Mouse (Mus musculus) right cerebral cortex, postnatal 4 days (tissue): Measurements from ENCODE around the gene Filip1.
A peak's percentile ranks its signal among the peaks of the same experiment; 100 is the strongest.

ENCODE experiments used
- DNase-seq: peaks from one replicate; pipeline ENCODE4 v3.0.0-alpha.2; 2022

The Filip1 gene

DNA sequence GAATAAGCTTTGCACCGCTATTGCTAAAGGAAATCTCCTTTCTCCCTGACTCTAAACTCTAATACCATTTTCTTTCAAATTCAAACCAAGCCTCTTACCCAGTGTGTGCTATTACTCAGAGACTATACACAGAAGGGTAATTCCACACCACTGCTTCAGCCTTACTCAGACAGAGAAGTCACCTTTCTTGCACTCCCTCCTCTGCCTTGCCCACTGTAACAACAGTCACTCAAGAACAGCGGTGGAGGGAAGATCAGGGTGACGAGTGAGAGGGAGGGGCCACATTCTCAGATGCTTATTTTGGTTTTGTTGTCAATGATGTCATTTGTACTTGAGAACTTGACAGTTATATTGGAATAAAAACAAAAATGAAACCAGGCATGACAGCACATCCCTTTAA, 65.2 kb downstream of the Filip1 start:
- no peak for DNase-seq

GRCm38 (mm10) chr9:79944872-79945271, 67.8 kb downstream of the Filip1 start:
- DNase-seq = no peak

DNA sequence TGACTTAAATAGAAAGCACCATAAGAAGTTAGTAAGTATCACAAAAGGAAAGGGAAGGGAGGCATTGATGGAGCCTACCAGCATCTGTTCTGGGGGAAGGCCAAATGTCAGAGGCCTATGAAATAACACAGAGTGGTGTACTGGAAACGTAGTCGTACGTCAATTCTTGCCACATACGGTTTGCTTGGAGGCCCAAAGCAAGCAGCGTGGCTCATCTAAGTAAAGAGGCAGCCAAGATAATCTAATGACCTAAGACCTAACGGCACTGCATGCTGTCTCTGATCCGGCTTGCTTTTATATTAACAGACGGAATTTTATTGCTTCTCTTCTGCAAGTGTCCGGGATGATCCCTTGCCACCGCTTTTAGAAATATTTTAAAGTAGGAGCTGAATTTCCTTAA, 68.7 kb downstream of the Filip1 start:
- DNase-seq = no peak

GRCm38 (mm10) chr9:79938416-79939206, 74.0 kb downstream of the Filip1 start:
- no peak for DNase-seq

GRCm38 (mm10) chr9:79937570-79937969, 75.1 kb downstream of the Filip1 start:
- DNase-seq = no peak

DNA sequence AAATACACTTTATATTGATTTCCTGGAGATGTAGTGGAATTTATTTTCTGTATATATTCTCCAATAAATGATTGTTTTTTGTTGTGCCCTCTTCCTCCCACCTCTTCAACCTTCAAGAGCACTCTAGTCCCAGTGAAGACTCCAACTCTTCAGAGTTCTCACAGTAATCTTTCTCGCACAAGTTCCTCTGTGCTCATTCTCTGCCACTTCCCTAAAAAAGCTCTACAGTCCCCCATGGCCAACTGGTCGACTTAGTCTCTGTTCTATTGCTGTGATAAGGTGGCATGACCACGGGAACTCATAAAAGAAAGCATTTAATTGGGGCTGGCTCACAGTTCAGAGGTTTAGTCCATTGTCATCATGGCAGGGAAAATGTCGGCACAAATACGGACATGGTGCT, 80.1 kb downstream of the Filip1 start:
- no peak for DNase-seq

- DNase-seq = no peak
Measured at GRCm38 (mm10) chr9:79928092-79928491, 84.6 kb downstream of the Filip1 start.

DNA sequence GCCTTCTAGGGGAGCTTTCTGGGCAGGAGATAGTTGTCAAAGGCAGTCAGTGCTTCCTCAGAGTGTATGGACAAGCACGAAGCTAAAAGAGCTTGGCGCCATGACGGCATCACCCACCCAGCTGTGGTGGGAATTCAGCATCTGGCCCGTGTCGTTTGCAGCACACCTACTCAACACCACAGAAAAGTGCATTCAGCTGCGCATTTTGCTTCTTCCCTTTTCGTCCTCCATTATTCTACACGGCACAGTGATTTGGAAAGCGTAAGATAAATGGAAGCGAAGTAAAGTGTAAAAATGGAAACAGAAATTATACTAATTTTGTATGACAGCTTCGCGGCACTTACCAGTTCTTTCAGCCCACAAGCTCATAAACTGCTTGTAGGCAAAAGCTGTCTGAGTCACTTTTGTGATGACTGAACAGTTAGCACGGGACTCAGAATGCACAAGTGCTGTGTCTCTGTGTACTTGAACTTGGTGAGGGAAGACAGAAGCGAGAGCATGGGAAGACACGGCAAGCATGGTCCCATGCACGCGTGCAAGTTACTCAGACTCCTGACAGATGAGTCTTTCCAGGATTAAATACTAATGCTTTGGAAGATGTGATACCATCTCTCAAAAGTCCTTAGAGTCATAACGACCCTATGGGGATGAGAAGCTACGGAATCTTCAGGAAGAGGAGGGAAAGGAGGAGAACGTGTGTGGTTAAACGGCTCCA, 85.3 kb downstream of the Filip1 start:
- no peak for DNase-seq

DNA sequence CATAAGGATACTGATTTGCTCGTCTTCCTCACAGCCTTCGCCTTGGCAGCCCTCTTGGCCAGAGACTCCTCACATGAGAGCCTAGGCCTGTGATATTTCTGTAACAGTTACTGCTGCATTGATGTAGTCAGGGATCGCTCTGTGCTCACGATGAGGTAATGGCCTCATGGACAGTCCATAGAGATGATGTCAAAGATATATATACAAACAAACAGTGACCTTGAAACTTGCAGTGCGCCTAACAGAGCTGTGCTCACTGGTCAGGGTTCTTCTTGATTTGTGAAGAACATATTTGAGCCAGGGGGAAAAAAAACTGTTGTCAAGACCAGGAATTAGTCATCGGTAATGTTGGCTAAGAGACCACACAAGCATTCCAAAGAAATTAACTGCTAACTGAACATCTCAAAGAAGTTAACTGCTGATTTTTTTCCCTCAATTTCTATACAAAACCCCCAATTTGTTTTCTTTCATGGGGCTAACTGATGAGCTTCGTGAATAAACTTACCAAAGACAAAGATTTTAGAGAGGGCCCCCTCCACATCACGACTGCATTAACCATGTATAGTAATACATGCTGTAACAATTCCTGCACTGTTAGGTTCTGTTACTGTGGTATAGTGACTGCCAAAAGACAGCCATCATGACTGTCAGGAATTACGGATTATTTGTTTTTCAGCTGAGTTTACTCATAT, 86.0 kb downstream of the Filip1 start:
- DNase-seq = no peak

- DNase-seq = peak; percentile 31
Measured at GRCm38 (mm10) chr9:79925950-79926349, 86.7 kb downstream of the Filip1 start.

DNA sequence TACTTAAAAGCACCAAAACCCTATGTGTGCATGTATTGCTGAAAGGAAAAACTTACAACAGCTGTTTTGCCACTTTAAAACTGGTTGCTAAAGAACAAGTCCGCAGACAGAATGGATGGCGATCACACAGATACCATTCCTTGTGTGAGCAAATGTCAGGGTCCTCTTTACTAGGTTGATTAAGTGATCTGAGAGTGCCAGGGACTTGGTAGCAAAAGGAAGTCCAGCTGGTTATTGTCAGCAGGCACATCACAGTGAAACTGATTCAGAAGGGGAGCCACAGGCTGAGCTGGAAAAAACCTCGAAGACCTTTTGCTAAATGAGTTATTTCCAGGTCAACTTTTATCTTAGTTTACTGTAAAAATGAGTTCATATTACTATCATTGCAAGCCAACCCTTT, 89.4 kb downstream of the Filip1 start:
- no peak for DNase-seq

DNA sequence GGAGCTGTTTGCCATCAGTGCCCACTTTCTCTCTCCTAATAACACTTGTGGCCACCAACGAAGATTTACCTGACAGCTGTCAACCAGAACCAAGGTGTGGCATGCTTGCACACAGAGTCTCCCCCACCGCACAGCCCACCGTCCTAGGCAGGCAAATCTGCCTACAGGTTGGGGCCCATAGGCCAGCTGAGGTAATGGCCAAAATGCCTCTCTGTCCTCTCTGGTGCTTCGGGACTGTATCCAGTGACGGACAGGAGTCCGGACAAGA, 90.2 kb downstream of the Filip1 start:
- DNase-seq = no peak

DNA sequence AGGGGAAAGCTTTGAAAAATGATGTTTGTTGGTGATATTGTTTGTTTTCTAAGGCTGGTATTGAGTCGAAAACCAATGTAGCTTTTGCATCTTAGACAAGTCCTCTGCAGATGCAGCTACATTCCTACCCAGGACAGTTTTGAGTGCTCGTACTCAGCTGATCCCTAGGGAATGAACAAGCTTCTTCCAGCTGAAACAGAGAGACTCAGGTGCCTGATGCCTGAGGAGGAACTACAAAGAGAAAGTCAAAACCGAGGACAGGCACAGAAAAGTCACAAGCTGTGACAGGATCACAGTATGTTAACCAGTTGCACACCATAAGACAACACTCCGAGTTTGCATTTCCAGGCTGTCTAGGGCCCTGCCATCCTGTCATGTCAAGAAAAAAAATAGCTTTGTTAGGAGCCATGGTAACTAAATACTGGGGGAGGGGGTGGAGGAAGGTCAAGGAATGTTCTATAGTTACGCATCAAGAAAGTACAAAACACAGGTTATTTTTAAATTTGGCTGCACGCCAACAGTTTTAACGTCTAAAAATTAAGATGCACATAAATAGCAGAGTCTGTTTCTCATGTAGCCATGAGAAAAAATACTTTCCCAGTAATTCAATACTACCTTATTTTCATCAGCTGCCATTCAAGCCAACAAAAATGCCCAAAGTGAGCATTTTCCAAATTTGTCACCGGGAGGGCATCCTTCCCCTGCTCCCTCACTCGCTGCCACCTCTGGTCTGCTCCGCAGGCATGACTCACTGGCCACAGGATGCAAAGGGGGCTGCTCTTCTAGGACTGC, 90.8 kb downstream of the Filip1 start:
- no peak for DNase-seq

DNA sequence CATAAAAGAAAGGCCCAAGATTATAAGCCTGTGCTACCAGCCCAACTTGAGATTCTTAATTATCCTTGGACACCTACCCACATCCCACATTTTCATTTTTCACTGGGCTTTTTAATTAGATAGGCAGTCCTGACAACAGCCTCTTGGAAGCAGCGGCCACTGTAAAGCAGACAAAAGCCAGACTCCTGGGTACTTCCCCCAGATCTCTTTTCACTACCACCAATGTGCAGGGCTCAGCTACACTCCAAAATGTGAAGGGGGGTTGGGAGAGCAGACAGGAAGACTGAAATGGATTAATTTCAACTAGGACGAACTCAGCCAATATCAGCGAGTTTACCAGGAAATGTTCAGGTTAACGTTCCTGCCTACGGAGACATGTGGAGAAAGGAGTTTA, 92.1 kb downstream of the Filip1 start:
- DNase-seq = no peak

DNA sequence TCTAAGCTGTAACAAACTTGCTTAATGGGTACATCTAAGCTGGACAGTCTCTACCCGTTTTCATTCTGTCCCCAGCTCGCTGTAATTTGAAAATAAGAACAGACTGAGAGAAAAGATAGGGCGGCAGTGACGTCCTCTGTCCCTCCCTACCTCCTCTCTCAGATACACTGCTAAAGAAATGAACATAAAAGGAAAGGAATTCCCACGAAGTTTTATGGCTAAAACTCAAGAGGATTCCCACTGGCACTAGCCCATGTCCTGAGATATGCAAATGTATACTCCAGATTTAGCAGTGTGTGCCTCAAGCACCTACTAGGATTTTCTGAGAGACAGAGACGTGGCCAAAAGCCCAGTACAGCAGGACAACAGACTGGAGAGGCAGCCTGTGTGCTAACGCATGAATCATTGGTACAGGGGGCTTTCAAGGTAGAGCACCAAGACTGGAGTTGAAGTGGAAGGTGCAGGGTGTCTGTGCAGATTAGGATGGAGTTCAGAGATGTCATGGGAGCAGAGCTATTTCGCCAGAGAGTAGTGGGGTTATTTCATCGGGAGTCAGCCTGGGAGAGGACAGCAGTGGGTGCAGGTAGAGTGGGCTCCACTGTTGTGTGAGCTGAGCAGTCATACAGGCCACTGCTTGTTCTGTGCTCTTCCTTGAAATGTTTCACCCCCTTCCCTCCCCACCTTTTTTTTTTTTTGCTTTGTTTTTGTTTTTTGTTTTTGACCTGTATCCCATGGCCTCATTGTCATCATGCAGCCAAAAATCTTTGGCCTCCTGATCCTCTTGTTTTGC, 92.7 kb downstream of the Filip1 start:
- no peak for DNase-seq

DNA sequence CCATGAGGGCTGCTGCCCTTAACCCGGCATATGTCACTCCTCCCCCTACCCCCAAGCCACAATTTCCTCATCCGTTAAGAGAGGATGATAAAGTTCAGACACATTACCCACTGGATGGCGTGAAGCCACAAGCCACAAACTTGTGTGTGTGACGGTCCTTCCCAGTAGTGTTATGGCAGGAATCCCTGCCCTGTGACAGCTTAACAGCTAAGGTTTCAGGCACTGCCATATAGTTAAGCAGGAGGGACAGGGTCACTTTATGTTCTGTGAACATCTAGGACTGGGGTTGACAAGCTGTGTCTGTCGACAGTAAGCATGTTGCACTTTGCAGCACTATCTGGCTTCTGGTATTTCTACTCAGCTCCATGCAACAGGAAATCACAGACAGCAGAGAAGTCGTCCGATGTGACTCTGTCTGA, 93.3 kb downstream of the Filip1 start:
- no peak for DNase-seq

DNA sequence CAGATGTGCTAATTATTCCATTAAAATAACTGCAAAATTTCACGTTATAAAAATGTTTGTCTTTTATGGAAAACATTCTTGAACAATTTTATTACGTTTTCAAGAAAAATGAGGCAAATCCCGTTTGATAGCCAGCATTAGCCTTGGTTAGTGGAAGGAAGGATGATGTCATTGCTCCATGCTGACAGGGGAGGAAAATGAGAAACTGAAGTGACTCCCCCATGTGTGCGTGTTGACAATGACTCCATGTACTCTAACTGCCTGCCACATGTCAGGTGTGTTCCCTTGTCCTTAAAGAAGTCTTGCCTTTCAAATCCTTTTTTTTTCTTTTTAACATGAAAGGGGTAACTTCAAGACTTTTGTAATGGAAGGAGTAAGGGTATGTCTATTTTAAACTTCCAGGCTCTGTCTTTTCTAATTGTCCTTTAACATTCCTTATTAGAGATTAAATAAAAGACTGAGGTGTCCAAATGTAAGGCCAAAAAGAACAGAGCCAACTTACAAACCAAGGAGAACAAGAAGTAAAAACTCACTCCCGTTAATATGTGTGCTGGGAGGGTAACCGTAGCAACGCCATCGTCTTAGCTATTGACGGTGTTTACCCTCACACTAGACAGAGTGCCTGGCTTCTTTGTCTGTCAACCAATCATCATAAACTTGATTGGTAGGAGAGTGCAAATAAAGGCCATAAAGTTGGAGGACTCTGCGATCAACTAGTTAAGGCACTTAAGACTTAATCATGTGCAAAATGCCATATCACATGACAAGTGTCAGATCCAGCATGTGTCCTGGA, 94.1 kb downstream of the Filip1 start:
- no peak for DNase-seq

GRCm38 (mm10) chr9:79914276-79914675, 98.4 kb downstream of the Filip1 start:
- no peak for DNase-seq

- DNase-seq = no peak
Measured at GRCm38 (mm10) chr9:79912971-79913370, 99.7 kb downstream of the Filip1 start.

- DNase-seq = no peak
Measured at GRCm38 (mm10) chr9:79910166-79910565, 102.5 kb downstream of the Filip1 start.

DNA sequence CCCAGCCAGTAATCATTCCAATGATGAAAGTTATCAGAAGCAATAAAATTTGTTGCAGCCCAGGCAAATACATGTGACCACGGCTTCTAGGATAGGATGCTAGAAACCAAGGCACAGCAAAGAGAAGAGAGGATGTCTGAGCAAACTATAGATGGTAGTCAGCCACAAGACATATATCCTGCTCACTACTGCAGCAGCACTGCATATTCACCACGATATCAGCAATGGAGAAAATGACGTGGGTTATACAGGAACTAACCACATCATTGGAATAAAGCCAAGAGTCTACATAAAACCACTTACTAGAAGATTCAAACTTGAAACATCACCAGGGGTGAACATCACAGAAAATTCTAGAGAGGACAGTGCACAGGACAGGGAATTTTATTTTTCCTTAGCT, 113.8 kb downstream of the Filip1 start:
- no peak for DNase-seq

- DNase-seq = no peak
Measured at GRCm38 (mm10) chr9:79894665-79895064, 118.0 kb downstream of the Filip1 start.
